Mouse (Mus musculus): Measurements from ENCODE around the gene Gm10803. TPM values are rescaled to one million over a fixed set of nuclear protein-coding genes. Genes with fewer than 3 reads are reported as not detected.

The Gm10803 gene
- polyA plus RNA-seq (2014; fragmentation: Illumina TruSeq; extraction: RNeasy Lipid Tissue Mini Kit (QIAGEN cat#74804); ENCODE audit: insufficient read depth, low read depth, low replicate concordance) = not detected

GRCm38 (mm10) chr2:93560268-93560667, at the start of gene Gm10803:
Gm10803 (plus strand) TSS chr2:93560568.

Other genes with a start within 250 kb of the Gm10803 start
- gene Tspan18, start 226.1 kb upstream of the Gm10803 start, polyA plus RNA-seq (2014; fragmentation: Illumina TruSeq; extraction: RNeasy Lipid Tissue Mini Kit (QIAGEN cat#74804); ENCODE audit: insufficient read depth, low read depth, low replicate concordance) = 45.1 TPM
- gene Cd82, start 97.4 kb upstream of the Gm10803 start, polyA plus RNA-seq (2014; fragmentation: Illumina TruSeq; extraction: RNeasy Lipid Tissue Mini Kit (QIAGEN cat#74804); ENCODE audit: insufficient read depth, low read depth, low replicate concordance) = 114 TPM
- 0.06 TPM for gene Alx4, start 81.8 kb downstream of the Gm10803 start, polyA plus RNA-seq (2014; fragmentation: Illumina TruSeq; extraction: RNeasy Lipid Tissue Mini Kit (QIAGEN cat#74804); ENCODE audit: insufficient read depth, low read depth, low replicate concordance)

Measured in lung, adult 10 weeks (tissue).